Mouse (Mus musculus) kidney, postnatal 0 days (tissue): ENCODE results near the gene Itgb1. TPM values are rescaled to one million over a fixed set of nuclear protein-coding genes. Genes with fewer than 3 reads are reported as not detected.

Experiments used
- ATAC-seq: fragments of 200-750 bp; cut with Nextera tagmentation; replicated peaks from 2 replicates; pipeline ENCODE4 v1.8.0; 2017; ENCODE audit warnings: low read depth, moderate number of reproducible peaks, moderate TSS enrichment, moderate library complexity; ENCODE audit not compliant: low FRiP score
- DNase-seq: peaks from one replicate; pipeline ENCODE4 v3.0.0-alpha.2; 2016; ENCODE audit warnings: low spot score
- H3K27ac ChIP-seq: fragments of 300-500 bp; sonication (generic); 2 replicates; pipeline ENCODE4 v1.5.1; 2014; ENCODE audit warnings: mild to moderate bottlenecking
- H3K27me3 ChIP-seq: fragments of 300-500 bp; sonication (generic); 2 replicates; pipeline ENCODE4 v1.6.1; 2014; ENCODE audit warnings: low read length, mixed read lengths; ENCODE audit not compliant: insufficient read depth
- H3K36me3 ChIP-seq: fragments of 300-500 bp; sonication (generic); 2 replicates; pipeline ENCODE4 v1.6.1; 2014; ENCODE audit warnings: low read length, mixed read lengths; ENCODE audit not compliant: insufficient read depth
- H3K4me1 ChIP-seq: fragments of 300-500 bp; sonication (generic); replicated peaks from 2 replicates; pipeline ENCODE4 v1.6.1; 2014; ENCODE audit warnings: antibody characterized with exemption, low read length, mixed read lengths; ENCODE audit not compliant: insufficient read depth
- H3K4me2 ChIP-seq: fragments of 300-500 bp; sonication (generic); 2 replicates; pipeline ENCODE4 v1.6.1; 2014; ENCODE audit warnings: mild to moderate bottlenecking, low read length, moderate library complexity, mixed read lengths
- H3K4me3 ChIP-seq: fragments of 300-500 bp; sonication (generic); replicated peaks from 2 replicates; pipeline ENCODE4 v1.5.1; 2014; ENCODE audit warnings: low read depth, low read length
- H3K9ac ChIP-seq: fragments of 300-500 bp; sonication (generic); 2 replicates; pipeline ENCODE4 v1.6.1; 2014; ENCODE audit warnings: low read depth, low read length
- H3K9me3 ChIP-seq: fragments of 300-500 bp; sonication (generic); replicated peaks from 2 replicates; pipeline ENCODE4 v1.6.1; 2016; ENCODE audit warnings: low read length, inconsistent platforms, mixed read lengths
- CTCF ChIP-seq: IDR thresholded peaks from 2 replicates; pipeline ENCODE4 v1.5.1; 2016; ENCODE audit warnings: antibody characterized with exemption, low read depth, mild to moderate bottlenecking, moderate library complexity
- WGBS: fragments of 180-500 bp; shearing (Covaris S2); extraction: QIAGEN DNeasy Blood & Tissue Kit; methylation state at CpG from one replicate; pipeline ENCODE4 v1.1.7; 2014; 5-methylcytosine and 5-hydroxymethylcytosine counted together
- polyA plus RNA-seq: library from polyadenylated mRNA; unstranded; fragments of >200 nt; fragmentation: Nextera tagmentation; extraction: Ambion mirVana; gene quantifications from 2 replicates; pipeline ENCODE4 v1.2.1, GENCODE M21; 2015

The Itgb1 gene
- polyA plus RNA-seq, 1 experiment from 2014 or later, result 302 TPM

DNA sequence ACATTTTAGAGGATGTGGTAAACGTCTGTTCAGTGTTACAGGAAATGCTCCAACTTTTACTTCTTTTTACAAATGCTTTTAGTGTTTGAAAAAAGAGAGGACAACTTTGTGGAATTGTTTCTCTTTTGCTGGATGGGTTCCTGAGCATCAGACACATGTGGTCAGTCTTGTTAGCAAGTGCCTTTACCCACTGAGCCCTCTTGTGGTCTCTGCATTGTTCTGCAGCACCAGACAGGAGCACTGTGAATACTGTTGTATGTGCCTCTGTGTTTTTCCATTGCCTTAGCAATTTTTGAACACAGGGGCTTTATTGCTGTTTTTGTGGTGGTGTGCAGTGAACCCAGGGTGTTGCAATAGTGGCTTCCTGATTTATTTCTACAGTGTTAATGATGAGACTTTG, 39.4 kb downstream of the Itgb1 start:
- no peak overlapping the region for H3K27ac ChIP-seq
- no peak overlapping the region for H3K4me2 ChIP-seq
- H3K27me3 ChIP-seq, result no peaks in the 10 kb centered on the region
- TF ChIP-seq CTCF, result peak; percentile 77
- 54% methylated on average over 1 of the region's 1 CpGs for WGBS
- 0 out of 2 replicates have a peak, but pooled peaks have one; percentile 57 for ATAC-seq
- no peak overlapping the region for H3K9ac ChIP-seq
- H3K4me1 ChIP-seq, result no peaks in the 10 kb centered on the region
- peaks cover 56% of the 10 kb centered on the region for H3K36me3 ChIP-seq
- no peaks in the 10 kb centered on the region for H3K9me3 ChIP-seq
- no peak overlapping the region for H3K4me3 ChIP-seq
- DNase-seq, result peak; percentile 73

- no peak overlapping the region for H3K9ac ChIP-seq
- DNase-seq (no peak), ATAC-seq (no peak)
- WGBS, result 96% methylated on average over 1 of the region's 1 CpGs
- H3K27ac ChIP-seq, result no peak overlapping the region
- H3K4me2 ChIP-seq, result no peak overlapping the region
- H3K4me1 ChIP-seq, result no peaks in the 10 kb centered on the region
- no peaks in the 10 kb centered on the region for H3K27me3 ChIP-seq
- TF ChIP-seq CTCF, result no peak
- no peaks in the 10 kb centered on the region for H3K9me3 ChIP-seq
- peaks cover 65% of the 10 kb centered on the region for H3K36me3 ChIP-seq
- no peak overlapping the region for H3K4me3 ChIP-seq
Measured at GRCm38 (mm10) chr8:128727213-128727612, 41.8 kb downstream of the Itgb1 start.

GRCm38 (mm10) chr8:128732254-128732653, 46.8 kb downstream of the Itgb1 start:
- TF ChIP-seq CTCF, result no peak
- Histone ChIP-seq H3K4me1 (no peaks in the 10 kb centered on the region), H3K9me3 (no peaks in the 10 kb centered on the region), H3K4me3 (no peak overlapping the region), H3K27ac (no peak overlapping the region), H3K4me2 (no peak overlapping the region), H3K27me3 (no peaks in the 10 kb centered on the region), H3K9ac (no peak overlapping the region), H3K36me3 (peaks cover 53% of the 10 kb centered on the region)
- ATAC-seq (no peak), DNase-seq (no peak)
- WGBS, result 59% methylated on average over 2 of the region's 2 CpGs

GRCm38 (mm10) chr8:128734118-128734517, 48.7 kb downstream of the Itgb1 start:
- Histone ChIP-seq H3K4me3 (no peak overlapping the region), H3K9me3 (no peaks in the 10 kb centered on the region), H3K36me3 (peaks cover 42% of the 10 kb centered on the region), H3K27me3 (no peaks in the 10 kb centered on the region), H3K27ac (no peak overlapping the region), H3K4me1 (no peaks in the 10 kb centered on the region), H3K4me2 (no peak overlapping the region), H3K9ac (no peak overlapping the region)
- WGBS, result 95% methylated on average over 3 of the region's 3 CpGs
- TF ChIP-seq CTCF, result no peak
- no peak for DNase-seq
- ATAC-seq, result no peak

DNA sequence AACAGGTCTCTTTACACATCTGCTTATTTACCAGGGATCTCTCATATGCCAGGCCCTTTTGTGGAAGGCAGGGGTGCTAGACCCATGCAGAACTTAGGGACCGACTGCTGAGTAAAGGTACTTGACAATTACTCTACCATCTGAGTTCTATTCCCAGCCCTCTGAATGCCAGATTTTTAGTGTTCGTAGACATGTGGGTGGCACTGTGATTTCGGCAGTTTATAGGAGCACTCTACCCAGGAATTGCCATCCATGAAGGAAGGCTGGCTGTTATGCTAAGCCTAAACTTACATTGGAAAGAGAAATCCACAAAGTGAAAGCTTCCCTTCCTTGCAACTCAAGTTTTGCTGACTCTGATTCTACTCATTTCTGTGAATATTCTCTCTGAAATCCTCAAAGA, 50.2 kb downstream of the Itgb1 start:
- Histone ChIP-seq H3K4me2 (no peak overlapping the region), H3K4me3 (no peak overlapping the region), H3K27ac (no peak overlapping the region), H3K9ac (no peak overlapping the region), H3K9me3 (no peaks in the 10 kb centered on the region), H3K36me3 (peaks cover 39% of the 10 kb centered on the region), H3K4me1 (no peaks in the 10 kb centered on the region), H3K27me3 (no peaks in the 10 kb centered on the region)
- WGBS, result 97% methylated on average over 3 of the region's 3 CpGs
- ATAC-seq (no peak), DNase-seq (no peak)
- no peak for TF ChIP-seq CTCF

Other genes starting within 250 kb of the Itgb1 start
- not detected in 2 replicates for gene Gm3952, start 113.0 kb downstream of the Itgb1 start, polyA plus RNA-seq